Mouse (Mus musculus) adrenal gland, postnatal 25 days (tissue): Measurements from ENCODE around the gene Dnal1. TPM values are rescaled to one million over a fixed set of nuclear protein-coding genes. Genes with fewer than 3 reads are reported as not detected.
A peak's percentile ranks its signal among the peaks of the same experiment; 100 is the strongest.

Source experiments
- DNase-seq: peaks from one replicate; pipeline ENCODE4 v3.0.0; 2021; ENCODE audit warnings: mixed read lengths
- total RNA-seq: library from RNA; stranded (reverse); gene quantifications from 2 replicates; pipeline ENCODE4 v1.2.3, GENCODE M21; 2021

Gene Dnal1
- total RNA-seq, 1 experiment from 2014 or later, result 20.7 TPM

- DNase-seq, result no peak
These were observed 14.4 kb downstream of the Dnal1 start for GRCm38 (mm10) chr12:84128576-84128975.

GRCm38 (mm10) chr12:84129931-84130330, 15.8 kb downstream of the Dnal1 start:
- no peak for DNase-seq

GRCm38 (mm10) chr12:84132265-84132664, 18.1 kb downstream of the Dnal1 start:
- DNase-seq, result no peak

GRCm38 (mm10) chr12:84137131-84137530, 23.0 kb downstream of the Dnal1 start:
- DNase-seq, result no peak

DNA sequence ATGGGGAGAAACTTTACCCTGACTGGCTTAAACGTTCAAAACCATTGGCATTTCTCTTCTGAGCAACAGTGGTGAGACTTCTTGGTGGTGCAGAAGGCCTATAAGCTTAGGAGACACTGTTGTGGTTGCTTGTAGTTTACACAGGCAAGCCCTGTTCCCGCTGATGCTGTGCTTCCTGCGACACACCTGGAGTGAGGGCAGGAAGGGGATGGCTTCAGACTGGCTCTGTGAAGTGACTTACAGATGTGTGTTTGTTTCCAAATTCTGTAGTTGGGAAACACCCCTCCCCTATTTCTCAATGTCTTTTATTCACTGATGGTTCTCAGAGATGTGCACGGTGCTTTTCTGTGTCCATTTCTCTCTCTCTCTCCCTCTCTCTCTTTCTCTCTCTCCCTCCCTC, 26.0 kb downstream of the Dnal1 start:
- DNase-seq, result no peak

GRCm38 (mm10) chr12:84141271-84141670, 27.1 kb downstream of the Dnal1 start:
- DNase-seq, result no peak

DNA sequence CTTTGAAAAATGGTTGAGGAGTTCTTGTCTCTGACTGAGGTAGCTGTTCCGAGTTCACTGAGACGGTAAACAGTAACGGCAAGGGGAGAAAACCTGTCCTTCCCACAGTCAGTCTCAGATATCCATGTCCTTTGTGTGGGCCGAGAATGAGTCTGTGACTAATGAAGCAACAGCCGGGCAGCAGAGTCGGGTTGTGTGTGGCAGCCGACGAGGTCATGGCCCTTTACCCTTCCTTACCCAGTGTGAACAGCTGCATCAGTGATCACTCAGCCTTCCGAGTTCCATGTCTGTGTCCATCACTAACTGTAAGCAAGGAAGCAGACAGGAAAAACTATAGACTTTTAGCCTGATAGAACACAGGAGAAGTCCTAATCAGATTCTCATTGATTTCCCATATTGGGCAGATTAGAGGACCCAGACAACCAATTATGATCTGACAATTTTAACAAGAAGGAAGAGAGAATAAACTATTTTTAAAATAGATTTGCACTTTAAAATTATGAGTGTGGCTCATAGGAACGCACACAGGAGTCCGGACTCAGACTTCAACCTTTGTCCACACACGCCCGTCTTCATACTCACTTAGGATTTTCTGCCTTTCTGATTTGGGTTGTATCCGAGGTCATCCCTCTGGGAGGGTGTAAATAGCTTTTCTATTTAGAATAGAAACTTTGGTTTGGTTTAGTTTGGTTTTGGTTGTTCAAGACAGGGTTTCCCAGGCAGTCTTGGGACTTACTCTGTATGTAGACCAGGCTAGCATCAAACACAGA, 28.3 kb downstream of the Dnal1 start:
- DNase-seq, result no peak

DNA sequence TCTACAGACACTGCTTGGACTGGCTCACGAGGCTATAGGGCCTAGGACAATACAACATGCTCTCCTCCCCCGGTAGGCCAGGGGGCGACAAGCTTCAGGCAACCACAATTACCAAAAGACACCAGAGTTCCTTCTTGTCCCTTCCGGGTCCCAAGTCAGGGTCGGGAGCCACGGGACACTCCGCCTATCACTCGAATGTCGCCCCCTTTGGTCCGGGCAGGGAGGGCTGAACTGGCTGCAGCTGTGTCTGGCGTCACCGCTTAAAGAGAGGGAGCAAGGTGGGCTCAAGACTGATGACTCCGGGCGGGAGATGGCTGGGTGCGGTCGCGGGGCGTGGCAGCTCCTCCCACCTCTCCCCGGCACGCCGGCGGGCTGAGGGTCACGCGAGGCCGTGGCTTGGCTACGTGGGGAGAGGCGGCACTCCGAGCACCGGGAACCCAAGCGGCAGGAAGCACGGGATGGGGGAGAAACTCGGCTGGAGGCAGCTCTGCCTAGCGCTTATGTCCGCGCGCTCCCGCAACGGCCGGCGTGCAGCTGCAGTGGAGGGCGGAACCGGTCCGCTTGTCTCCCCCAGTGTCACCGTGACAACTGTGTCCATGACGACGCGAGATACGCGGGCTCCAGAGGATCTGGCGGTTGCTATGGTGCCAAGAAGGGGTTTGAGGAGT, 33.9 kb downstream of the Dnal1 start, which contains the start of gene Pnma1:
Gene Pnma1, minus strand, starts transcription at position 536 of the 668 bp plus-strand sequence.
- peak; percentile 69 for DNase-seq

DNA sequence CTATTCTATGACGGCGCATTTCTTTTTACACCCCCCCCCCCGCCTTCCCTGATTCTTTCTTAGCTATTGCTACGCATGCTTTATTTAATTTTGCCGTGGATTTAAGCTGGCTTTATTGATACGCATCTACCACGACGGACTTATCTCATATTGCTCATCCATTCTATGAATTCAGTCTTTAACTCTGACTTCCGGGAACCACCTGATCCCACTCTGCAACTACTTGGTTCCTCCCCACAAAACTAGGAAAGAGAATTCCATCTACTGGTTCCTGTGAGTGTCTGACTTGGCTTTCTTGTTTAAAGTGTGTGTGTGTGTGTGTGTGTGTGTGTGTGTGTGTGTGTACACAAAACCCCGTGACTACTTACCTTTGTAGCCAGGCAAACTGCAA, 34.5 kb downstream of the Dnal1 start:
- no peak for DNase-seq

GRCm38 (mm10) chr12:84149971-84150370, 35.8 kb downstream of the Dnal1 start:
- no peak for DNase-seq

- no peak for DNase-seq
These were observed 36.8 kb downstream of the Dnal1 start for GRCm38 (mm10) chr12:84150976-84151375.

DNA sequence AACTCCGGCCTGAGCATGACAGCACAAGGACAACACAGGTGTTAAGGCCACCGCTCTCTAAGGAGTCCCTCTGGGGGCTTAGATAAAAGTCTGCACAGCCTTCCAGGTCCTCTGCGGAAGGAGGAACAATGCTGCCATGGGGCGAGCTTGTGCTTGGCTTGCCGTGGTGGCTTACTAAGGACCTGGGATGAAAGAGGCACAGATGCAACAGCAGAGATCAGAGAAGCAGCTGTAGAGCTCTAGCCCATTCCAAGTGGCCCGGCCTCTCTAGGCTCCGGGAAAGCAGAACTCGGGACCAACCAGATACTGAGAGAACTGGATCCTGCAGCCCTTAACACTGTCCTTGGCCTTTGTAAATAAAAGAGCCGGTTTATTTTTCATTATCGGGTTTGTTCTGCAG, 37.7 kb downstream of the Dnal1 start:
- DNase-seq, result no peak

GRCm38 (mm10) chr12:84152352-84153190, 38.4 kb downstream of the Dnal1 start:
- peak; percentile 32 for DNase-seq

GRCm38 (mm10) chr12:84153414-84153813, 39.2 kb downstream of the Dnal1 start:
- no peak for DNase-seq

DNA sequence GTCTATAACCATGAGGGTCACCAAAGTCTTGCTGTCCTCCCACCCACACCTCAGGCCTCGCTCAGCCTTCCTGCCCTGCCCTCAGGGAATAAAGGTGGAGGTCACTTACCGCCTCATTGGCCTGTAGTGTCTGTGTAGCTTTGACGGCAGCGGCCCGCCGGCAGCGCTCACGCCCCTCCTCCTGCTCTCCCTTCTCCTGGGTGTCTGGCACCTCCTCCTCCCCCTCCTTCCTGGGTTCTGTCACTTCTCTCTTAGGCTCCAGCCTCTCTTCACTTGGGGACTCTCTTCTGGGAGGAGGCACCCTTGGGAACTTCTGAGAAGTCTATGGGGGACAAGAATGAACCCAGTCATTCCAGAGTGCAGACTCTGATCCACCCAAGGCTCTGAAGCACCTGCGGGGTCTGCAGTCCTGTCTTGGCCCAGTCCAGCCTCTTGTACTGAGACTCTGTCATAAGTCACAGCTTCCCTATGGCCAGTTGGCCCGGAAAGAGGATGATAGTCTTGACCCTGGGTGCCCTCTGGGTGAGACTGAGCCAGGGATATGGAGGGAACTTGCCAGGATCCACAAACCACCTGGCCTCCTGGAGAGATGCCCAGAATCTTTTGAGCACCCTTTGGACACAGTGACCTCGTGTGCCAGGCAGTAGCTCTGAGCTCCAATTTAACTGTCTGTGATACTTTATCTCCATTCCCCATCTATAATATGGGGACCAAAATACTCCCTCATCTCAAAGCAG, 40.8 kb downstream of the Dnal1 start:
- DNase-seq, result peak; percentile 43

GRCm38 (mm10) chr12:84155523-84155871, 41.3 kb downstream of the Dnal1 start:
- DNase-seq, result no peak

GRCm38 (mm10) chr12:84156210-84156609, 42.0 kb downstream of the Dnal1 start:
- no peak for DNase-seq

- DNase-seq, result no peak
These were observed 44.0 kb downstream of the Dnal1 start for GRCm38 (mm10) chr12:84158156-84158555.

DNA sequence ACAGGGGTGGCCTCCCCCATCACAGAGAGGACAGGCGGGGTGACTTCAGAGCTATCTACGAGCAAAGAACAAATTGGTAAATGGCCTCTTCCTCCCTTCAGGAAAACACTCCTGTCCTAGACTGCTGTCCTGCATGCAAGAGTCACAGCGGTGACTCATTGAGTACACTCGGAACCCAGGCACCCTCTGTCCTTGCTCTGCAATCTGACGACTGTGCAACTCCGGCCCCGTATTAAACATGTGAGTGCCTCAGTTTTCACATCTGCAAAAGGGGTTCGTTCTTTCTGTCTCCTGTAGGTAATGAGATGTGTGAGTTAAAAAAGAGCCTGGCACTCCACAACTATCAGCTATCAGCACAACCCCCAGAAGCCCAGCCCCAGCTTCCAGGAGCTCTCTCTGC, 46.3 kb downstream of the Dnal1 start:
- no peak for DNase-seq

- DNase-seq, result no peak
These were observed 47.0 kb downstream of the Dnal1 start for GRCm38 (mm10) chr12:84161116-84161515.

- no peak for DNase-seq
These were observed 47.7 kb downstream of the Dnal1 start for GRCm38 (mm10) chr12:84161616-84162433.
